Mouse (Mus musculus): ENCODE data around the gene Mast4. TPM values are rescaled to one million over a fixed set of nuclear protein-coding genes. Genes with fewer than 3 reads are reported as not detected.
"Not testable (repeated sequence)": the region's sequence is repeated elsewhere in the genome, so short reads cannot be mapped to it uniquely, and the experiment has no call there.

The Mast4 gene
- 18.8 and 29.5 TPM in 2 replicates for total RNA-seq (2017)

DNA sequence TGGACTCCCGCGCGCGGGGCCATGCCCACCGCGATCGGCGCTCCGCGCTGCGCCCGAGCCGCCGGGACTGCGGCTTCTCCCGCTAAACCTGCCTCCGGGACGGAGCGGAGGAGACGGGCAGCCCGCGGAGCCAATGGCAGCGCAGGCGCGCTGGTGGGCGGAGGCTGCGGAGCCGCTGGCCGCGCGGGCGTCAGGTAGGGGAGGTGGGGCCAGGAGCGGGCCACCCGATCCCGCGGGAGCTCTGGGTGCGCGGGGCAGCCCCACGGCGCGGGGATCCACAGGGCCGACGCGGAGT lies at the start of gene Mast4:
Gene Mast4 (minus strand): TSS at position 106 of the 295 bp plus-strand sequence.
- peak in 1 of 2 experiments; percentile 52; a peak in 1 of 4 replicates for ATAC-seq (replicated peaks in 1 of 2; ENCODE audit: insufficient read depth in 1 of 2, low FRiP score in 2 of 2, low TSS enrichment in 1 of 2, low read depth in 1 of 2, poor library complexity in 2 of 2, severe bottlenecking in 2 of 2)

DNA sequence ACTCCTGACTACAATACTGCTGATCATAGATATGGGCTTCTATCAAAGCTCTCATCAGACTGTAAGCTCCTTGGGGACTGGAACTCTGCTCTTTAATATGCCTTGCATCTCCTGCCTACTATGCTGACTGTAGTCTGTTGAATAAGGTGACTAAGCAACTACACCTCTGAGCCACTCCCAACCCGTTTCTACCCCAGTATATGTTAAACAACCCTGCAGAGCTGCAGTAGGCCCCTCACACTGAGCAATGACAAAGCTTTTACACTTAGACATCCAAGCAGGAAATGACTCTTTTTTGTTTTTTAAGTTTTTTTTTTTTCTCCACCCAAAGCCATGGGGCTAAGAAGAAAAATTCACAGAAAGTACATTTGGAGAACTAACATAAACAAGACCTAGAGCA lies 40.2 kb upstream of the Mast4 start:
- peak; percentile 56 to 62 for ATAC-seq (replicated peaks in 1 of 2; ENCODE audit: insufficient read depth in 1 of 2, low FRiP score in 2 of 2, low TSS enrichment in 1 of 2, low read depth in 1 of 2, poor library complexity in 2 of 2, severe bottlenecking in 2 of 2)

DNA sequence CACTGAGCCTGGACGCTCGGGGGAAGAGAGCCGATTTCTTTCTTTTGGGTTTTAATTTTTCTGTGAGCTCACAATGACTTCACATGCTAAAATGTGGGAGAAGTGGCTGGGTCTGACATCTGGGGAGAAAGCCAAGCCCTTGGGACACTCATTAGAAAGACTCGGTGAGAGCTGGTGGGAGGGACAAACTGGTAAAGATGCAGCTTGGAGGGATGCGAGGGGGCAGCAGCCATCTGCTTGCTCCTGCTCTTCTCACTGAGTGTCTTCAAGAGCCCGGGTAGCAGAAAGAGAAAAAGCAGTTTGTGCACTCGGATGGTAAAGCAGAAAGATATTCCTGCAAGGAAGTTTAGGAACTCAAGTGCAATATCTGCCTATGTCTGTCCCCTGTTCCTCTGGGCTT lies 34.9 kb upstream of the Mast4 start:
- no peak for ATAC-seq (replicated peaks in 1 of 2; ENCODE audit: insufficient read depth in 1 of 2, low FRiP score in 2 of 2, low TSS enrichment in 1 of 2, low read depth in 1 of 2, poor library complexity in 2 of 2, severe bottlenecking in 2 of 2)

DNA sequence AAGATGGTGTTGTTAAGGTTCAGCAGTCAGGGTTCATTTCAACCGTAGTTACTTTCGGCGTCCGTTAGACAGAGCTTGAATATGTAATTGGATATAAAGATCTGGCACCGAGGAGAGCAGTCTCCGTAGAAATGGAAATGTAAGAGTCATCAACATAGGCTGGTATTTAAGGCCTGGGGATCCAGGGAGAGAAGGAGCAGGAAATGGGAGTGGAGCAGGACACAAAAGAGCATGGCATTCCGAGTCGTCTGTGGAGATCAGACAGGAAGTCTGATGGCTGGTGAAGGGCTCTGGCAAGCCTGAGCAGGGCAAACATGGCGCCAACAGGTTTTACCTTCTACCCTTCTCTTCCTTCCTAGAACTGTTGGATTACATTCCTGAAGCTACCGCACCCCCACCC lies 28.9 kb upstream of the Mast4 start:
- no peak for ATAC-seq (replicated peaks in 1 of 2; ENCODE audit: insufficient read depth in 1 of 2, low FRiP score in 2 of 2, low TSS enrichment in 1 of 2, low read depth in 1 of 2, poor library complexity in 2 of 2, severe bottlenecking in 2 of 2)

DNA sequence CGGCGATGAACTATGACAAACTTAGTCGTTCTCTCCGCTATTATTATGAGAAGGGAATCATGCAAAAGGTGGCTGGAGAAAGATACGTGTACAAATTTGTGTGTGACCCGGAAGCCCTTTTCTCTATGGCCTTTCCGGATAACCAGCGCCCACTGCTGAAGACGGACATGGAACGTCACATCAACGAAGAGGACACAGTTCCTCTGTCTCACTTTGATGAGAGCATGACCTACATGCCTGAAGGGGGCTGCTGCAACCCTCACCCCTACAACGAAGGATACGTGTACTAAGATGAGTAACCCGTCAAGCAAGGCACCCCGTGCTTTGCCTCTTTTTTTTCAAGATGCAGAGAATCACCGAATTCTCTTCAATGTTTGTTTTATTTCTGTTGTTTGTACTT lies 23.1 kb upstream of the Mast4 start:
- not testable (repeated sequence) for ATAC-seq (replicated peaks in 1 of 2; ENCODE audit: insufficient read depth in 1 of 2, low FRiP score in 2 of 2, low TSS enrichment in 1 of 2, low read depth in 1 of 2, poor library complexity in 2 of 2, severe bottlenecking in 2 of 2)

DNA sequence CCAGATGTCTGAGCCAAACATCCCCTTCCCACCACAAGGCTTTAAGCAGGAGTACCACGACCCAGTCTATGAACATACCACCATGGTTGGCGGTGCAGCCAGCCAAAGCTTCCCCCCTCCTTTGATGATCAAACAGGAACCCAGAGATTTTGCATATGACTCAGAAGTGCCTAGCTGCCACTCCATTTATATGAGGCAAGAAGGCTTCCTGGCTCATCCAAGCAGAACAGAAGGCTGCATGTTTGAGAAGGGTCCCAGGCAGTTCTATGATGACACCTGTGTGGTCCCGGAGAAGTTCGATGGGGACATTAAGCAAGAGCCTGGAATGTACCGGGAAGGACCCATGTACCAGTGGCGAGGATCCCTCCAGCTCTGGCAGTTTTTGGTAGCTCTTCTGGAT lies 22.6 kb upstream of the Mast4 start:
- not testable (repeated sequence) for ATAC-seq (replicated peaks in 1 of 2; ENCODE audit: insufficient read depth in 1 of 2, low FRiP score in 2 of 2, low TSS enrichment in 1 of 2, low read depth in 1 of 2, poor library complexity in 2 of 2, severe bottlenecking in 2 of 2)

DNA sequence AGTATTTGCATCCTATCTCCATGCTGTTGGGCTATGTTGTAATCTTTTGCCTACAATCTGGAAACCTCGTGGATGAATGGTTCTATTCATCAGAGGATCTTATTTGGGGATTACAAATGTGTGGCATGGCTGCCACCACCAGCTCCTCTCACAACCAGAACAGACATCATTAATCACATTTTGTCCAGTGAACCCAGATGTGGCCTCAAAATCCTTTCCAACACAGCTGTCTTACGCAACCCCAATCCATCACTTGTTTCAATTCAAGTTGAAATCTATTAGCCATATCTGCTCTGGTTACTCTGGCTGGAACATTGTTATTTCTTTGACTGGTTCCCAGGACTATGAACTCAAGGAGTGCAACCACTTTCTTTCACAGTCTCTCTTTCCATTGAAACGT lies 20.4 kb upstream of the Mast4 start:
- no peak for ATAC-seq (replicated peaks in 1 of 2; ENCODE audit: insufficient read depth in 1 of 2, low FRiP score in 2 of 2, low TSS enrichment in 1 of 2, low read depth in 1 of 2, poor library complexity in 2 of 2, severe bottlenecking in 2 of 2)

DNA sequence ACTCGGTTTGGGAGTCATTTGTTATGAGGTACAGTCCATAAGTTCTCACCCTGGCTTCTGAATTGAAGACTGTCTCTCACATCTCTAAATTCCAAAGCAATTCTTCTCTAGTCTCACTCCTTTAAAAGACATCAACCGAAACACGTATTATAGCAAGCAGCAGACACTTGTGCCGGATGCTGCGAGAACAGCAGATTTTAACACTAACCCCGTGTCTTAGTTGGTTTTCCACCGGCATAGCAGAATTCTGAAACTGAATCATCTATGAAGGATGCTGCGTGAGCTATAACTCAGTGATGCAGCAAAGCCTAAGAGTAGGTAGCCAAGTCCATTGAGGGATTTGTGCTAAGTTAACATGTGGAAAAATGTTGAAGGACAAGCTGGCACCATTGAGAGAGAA lies 10.5 kb upstream of the Mast4 start:
- no peak for ATAC-seq (replicated peaks in 1 of 2; ENCODE audit: insufficient read depth in 1 of 2, low FRiP score in 2 of 2, low TSS enrichment in 1 of 2, low read depth in 1 of 2, poor library complexity in 2 of 2, severe bottlenecking in 2 of 2)

DNA sequence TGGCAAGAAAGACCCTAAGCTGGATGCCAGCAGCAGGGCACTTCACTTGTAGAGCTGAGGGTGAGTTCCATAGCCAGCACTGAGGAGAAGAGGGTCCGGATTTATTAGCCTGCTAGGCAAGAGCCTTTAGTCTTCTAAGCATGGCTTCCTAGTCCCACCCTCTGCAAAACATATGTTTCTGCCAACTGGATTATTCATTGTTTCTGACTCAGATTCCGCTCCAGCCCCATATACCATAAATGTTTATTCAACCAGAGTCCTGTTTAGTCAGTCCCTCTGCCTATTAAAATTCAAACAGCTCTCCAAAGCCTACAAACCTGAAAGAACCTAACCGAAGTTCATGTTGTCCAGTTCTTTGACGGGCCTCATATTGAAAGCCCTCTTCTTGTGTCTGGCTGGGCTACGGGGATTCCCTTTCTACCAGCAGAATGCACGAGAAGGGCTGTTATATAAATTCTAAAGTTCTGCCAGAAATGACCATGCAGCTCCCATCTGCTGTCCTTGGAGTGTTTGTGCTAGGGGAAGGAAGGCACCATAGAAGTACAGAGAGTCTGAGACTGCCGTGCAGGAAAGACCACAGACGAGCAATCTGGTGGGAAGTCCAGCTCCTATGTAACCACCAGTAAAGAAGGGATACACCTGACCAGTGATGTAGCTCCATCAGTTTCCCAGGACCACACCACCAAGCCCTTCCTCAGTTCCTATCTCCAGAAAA lies 9.9 kb upstream of the Mast4 start:
- no peak for ATAC-seq (replicated peaks in 1 of 2; ENCODE audit: insufficient read depth in 1 of 2, low FRiP score in 2 of 2, low TSS enrichment in 1 of 2, low read depth in 1 of 2, poor library complexity in 2 of 2, severe bottlenecking in 2 of 2)

DNA sequence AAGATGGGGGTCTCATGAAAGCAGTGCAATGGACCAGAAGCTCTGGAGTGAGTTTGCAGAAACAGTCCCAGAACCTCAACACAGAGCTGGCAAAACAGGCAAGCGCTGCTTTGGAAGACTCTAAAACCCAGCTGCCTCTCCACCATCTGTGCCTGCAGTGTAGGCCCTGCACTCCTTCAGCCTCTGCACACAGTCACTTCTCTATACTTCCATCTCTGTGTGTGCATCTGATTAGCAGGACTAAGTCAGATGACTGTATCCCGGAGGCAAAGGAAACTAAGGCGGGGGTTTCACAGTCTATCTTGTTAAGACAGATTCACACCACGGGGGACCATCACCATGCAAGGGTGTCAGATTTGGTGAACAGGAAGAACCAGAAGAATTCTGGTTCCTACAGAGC lies 6.7 kb upstream of the Mast4 start:
- ATAC-seq (replicated peaks in 1 of 2; ENCODE audit: insufficient read depth in 1 of 2, low FRiP score in 2 of 2, low TSS enrichment in 1 of 2, low read depth in 1 of 2, poor library complexity in 2 of 2, severe bottlenecking in 2 of 2): no peak

DNA sequence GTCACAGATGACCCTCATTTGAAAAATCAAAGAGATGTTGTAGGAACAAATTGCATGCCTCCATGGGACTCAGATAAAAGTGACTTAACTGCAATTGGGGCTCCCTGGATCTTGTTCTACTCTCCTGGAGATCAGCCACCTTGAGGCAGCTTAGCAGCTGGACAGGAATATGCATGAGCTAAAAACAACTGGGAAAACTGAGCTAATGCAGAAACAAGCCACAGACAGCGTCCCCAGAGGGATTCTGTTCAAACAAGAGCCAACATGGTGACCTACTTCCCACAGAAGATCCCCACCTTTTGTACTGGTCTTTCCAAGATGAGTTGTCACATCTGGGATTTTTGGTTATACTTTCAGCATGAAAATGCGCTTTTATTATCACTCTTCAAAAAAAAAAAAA lies 4.3 kb upstream of the Mast4 start:
- no peak for ATAC-seq (replicated peaks in 1 of 2; ENCODE audit: insufficient read depth in 1 of 2, low FRiP score in 2 of 2, low TSS enrichment in 1 of 2, low read depth in 1 of 2, poor library complexity in 2 of 2, severe bottlenecking in 2 of 2)

DNA sequence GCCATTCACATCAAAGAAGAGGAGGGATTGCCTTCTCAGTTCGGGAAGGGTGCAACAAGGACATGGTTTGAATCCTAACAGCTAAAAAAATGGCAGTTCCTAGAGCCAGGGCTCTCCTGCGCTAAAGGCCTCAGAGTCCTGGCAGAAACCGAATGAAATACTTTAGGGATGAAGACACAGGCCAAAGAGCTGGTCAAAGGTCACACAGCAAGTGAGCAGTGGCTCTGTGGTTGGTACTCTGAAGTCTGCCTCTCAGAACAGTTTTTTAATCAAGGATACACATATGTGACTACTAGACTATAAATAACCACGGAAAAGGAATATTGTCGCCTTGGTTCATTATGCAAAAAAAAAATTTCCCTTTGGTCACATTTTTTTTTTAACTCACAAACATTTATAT lies 1.9 kb upstream of the Mast4 start:
- no peak for ATAC-seq (replicated peaks in 1 of 2; ENCODE audit: insufficient read depth in 1 of 2, low FRiP score in 2 of 2, low TSS enrichment in 1 of 2, low read depth in 1 of 2, poor library complexity in 2 of 2, severe bottlenecking in 2 of 2)

DNA sequence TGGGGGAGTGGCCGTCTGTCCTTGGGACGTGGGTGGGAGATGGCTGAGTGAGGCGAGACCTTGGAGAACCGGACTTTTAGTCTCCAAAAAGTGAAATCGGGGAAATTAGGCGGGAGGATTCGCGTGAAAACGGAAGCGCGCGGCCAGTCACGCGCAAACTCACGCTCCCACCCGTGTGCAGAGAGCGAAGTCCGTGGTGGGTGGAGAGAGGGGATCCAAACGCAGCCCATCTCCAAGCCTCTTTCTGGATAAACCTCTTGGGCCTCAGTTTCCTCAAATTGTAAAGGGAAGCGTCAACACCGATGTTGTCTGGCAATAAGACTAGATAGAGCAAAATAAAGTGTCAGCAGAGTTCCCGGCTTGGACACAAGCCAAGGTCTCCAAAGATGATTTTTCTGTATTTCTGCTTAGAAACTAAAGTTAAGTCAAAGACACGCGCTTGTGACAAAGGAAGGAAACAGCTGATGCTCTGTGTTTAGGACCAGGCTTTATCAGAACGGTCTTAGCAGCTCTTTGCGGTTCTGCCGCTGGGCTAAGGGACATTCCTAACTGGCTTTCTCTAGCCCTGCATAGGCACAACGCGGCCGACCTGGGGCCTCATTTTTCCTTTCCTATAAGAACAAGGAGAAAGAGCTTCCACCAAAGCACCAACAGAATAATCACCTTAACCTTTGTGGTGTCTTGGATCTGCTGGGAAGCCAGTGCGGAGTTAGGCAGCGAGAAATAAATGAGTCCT lies 594 bp upstream of the Mast4 start:
- peak; percentile 36 to 44; a peak in 2 of 4 replicates for ATAC-seq (replicated peaks in 1 of 2; ENCODE audit: insufficient read depth in 1 of 2, low FRiP score in 2 of 2, low TSS enrichment in 1 of 2, low read depth in 1 of 2, poor library complexity in 2 of 2, severe bottlenecking in 2 of 2)

DNA sequence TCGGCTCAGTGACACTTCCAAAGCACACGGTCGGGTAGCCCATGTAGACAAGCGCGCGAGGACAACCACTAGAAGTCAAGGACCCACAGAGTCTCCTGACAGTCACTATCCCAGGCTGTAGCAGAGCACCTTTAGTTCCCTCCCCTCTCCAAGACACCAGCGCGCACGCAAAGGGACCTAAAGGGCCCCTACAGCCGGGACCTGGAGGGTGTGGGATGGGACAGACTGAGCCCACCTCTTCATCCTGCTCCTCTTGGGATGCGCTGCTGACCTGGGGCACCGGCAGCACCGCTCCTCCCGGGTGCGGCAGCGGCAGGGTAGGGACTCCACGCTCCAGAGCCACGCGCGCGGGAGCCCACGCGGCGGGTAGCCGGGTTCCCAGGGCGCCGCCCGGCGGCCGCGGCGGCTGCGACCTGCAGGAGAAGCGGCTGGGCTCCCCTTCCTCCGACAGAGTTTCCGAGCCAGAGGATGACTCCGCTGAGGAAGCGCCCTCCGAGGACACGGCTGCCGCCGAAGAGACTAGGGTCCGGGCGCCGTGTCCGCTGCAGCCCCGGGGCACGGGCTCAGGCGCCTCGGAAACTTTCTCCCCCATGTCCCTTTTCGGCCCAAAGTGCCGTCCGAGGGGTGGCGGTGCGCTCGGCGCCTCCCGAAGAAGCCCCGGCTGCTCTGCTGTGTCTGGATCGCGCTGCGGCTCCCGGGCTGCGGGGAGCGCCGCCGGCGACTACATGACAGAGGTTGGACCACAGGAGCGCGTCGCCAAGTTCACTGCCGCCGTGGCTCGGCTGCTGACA lies 501 bp downstream of the Mast4 start:
- ATAC-seq (replicated peaks in 1 of 2; ENCODE audit: insufficient read depth in 1 of 2, low FRiP score in 2 of 2, low TSS enrichment in 1 of 2, low read depth in 1 of 2, poor library complexity in 2 of 2, severe bottlenecking in 2 of 2): 0 out of 4 replicates have a peak, but pooled peaks of 1 of the 2 experiments have one; percentile 13

DNA sequence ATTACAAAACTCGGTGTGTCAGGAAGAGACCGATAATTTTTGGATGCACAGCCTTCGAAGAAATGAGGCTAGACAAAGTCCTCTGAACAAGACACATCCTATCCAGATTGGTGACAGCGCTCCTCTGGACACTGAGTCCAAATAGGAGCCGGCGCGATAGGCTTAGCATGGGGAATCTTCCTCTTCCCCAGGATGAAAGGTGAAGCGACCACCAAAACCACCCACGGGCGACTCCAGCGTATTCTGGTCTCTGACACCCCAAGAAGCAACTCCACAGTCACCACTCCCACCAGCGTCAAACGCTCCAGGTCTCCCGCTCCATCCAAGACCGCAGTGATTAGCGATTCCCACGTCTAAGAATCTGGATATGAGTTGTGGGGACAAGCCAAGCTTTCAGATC lies 1.1 kb downstream of the Mast4 start:
- no peak for ATAC-seq (replicated peaks in 1 of 2; ENCODE audit: insufficient read depth in 1 of 2, low FRiP score in 2 of 2, low TSS enrichment in 1 of 2, low read depth in 1 of 2, poor library complexity in 2 of 2, severe bottlenecking in 2 of 2)

DNA sequence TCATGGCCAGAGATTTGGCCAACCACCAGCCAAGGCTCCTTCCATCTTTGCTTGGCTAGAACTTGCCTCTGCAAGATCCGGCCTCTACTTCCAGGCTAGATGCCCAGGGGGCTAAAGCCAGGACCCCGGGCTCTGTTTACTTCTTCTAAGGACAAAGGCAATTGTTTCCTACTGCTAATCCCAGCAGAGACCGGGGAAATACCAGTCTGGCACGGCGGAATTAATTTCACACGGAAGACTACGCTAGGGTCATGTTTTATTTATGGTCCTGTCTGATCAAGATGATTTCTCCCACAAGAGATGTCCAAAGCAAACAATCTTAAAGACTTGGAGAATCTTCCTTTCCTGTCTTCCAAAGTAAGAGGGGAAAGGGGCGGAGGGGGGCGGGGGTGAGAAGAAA lies 1.6 kb downstream of the Mast4 start:
- ATAC-seq (replicated peaks in 1 of 2; ENCODE audit: insufficient read depth in 1 of 2, low FRiP score in 2 of 2, low TSS enrichment in 1 of 2, low read depth in 1 of 2, poor library complexity in 2 of 2, severe bottlenecking in 2 of 2): no peak

DNA sequence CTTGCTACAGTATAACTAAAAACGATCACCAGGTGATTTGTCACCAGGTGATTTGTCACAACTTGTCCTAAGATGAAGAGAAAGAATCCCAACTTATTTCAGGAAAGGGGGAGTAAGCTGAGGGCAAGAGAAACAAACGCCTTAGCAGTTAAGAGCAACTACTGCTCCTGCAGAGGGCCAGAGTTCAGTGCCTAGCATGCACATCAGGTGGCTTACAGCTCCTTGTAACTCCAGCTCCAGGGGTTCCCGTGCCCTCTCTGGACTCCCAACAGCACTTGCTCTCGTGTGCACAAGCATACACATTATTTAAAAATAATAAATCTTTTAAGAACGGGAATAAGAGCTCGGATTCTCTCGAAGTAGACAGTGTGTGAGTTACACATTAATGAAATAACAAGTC lies 3.2 kb downstream of the Mast4 start:
- ATAC-seq (replicated peaks in 1 of 2; ENCODE audit: insufficient read depth in 1 of 2, low FRiP score in 2 of 2, low TSS enrichment in 1 of 2, low read depth in 1 of 2, poor library complexity in 2 of 2, severe bottlenecking in 2 of 2): no peak

DNA sequence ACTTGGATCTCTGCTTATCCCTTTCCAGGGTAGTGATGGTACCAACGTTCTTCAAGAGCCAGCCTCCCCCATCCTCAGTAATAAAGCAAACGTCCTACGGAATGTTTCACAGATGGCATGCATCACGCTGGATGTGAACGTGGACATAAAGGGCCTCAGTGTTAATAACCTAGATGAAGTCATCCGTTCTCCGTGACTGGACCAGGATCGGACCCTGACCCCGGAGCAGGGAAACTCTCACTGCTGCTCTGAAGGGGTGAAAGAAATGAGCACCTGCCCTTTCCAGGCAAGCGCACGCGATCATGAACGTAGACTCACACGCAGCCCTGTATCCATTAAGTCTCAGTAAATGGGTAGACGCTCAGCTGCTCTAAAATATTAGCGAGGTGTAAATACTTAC lies 6.0 kb downstream of the Mast4 start:
- no peak for ATAC-seq (replicated peaks in 1 of 2; ENCODE audit: insufficient read depth in 1 of 2, low FRiP score in 2 of 2, low TSS enrichment in 1 of 2, low read depth in 1 of 2, poor library complexity in 2 of 2, severe bottlenecking in 2 of 2)

Data from hematopoietic stem cell, adult 5-6 weeks (primary cell).